Mouse (Mus musculus): ENCODE data around the gene Uqcr11. TPM values are rescaled to one million over a fixed set of nuclear protein-coding genes. Genes with fewer than 3 reads are reported as not detected.

Gene Uqcr11
- total RNA-seq, 2 experiments from 2014 or later = 277 to 382 TPM

Other genes with a start within 250 kb of the Uqcr11 start
- gene Cirbp, start 240.8 kb downstream of the Uqcr11 start, total RNA-seq (2014; fragmentation: Nextera tagmentation) = 25.3 and 70.7 TPM in 2 replicates
- 36.8 and 40.7 TPM in 2 replicates for gene Cirbp, start 240.8 kb downstream of the Uqcr11 start, total RNA-seq (2017)
- 17.2 and 43.4 TPM in 2 replicates for gene 1600002K03Rik, start 233.9 kb downstream of the Uqcr11 start, total RNA-seq (2014; fragmentation: Nextera tagmentation)
- gene 1600002K03Rik, start 233.9 kb downstream of the Uqcr11 start, total RNA-seq (2017) = 11.2 and 11.5 TPM in 2 replicates
- gene Efna2, start 227.3 kb downstream of the Uqcr11 start, total RNA-seq (2014; fragmentation: Nextera tagmentation) = not detected in 2 replicates
- gene Efna2, start 227.3 kb downstream of the Uqcr11 start, total RNA-seq (2017) = 0.05 TPM in 1 of 2 replicates, not detected in the other
- 52.6 and 53.1 TPM in 2 replicates for gene Mum1, start 180.4 kb downstream of the Uqcr11 start, total RNA-seq (2014; fragmentation: Nextera tagmentation)
- gene Mum1, start 180.4 kb downstream of the Uqcr11 start, total RNA-seq (2017) = 30.6 and 31.0 TPM in 2 replicates
- gene Ndufs7, start 157.7 kb downstream of the Uqcr11 start, total RNA-seq (2014; fragmentation: Nextera tagmentation) = 109 and 191 TPM in 2 replicates
- gene Ndufs7, start 157.7 kb downstream of the Uqcr11 start, total RNA-seq (2017) = 97.9 and 124 TPM in 2 replicates
- 4.8 and 6.9 TPM in 2 replicates for gene Gamt, start 145.8 kb downstream of the Uqcr11 start, total RNA-seq (2014; fragmentation: Nextera tagmentation)
- gene Gamt, start 145.8 kb downstream of the Uqcr11 start, total RNA-seq (2017) = 3.1 and 5.7 TPM in 2 replicates
- 128 and 145 TPM in 2 replicates for gene Dazap1, start 145.3 kb downstream of the Uqcr11 start, total RNA-seq (2014; fragmentation: Nextera tagmentation)
- 154 and 157 TPM in 2 replicates for gene Dazap1, start 145.3 kb downstream of the Uqcr11 start, total RNA-seq (2017)
- gene Rps15, start 114.4 kb downstream of the Uqcr11 start, total RNA-seq (2014; fragmentation: Nextera tagmentation) = 3,725 and 3,829 TPM in 2 replicates
- gene Rps15, start 114.4 kb downstream of the Uqcr11 start, total RNA-seq (2017) = 2,646 and 2,810 TPM in 2 replicates
- gene Apc2, start 110.9 kb downstream of the Uqcr11 start, total RNA-seq (2014; fragmentation: Nextera tagmentation) = not detected in 2 replicates
- not detected in 2 replicates for gene Apc2, start 110.9 kb downstream of the Uqcr11 start, total RNA-seq (2017)
- 35.2 and 45.0 TPM in 2 replicates for gene 2310011J03Rik, start 86.3 kb downstream of the Uqcr11 start, total RNA-seq (2014; fragmentation: Nextera tagmentation)
- 16.4 and 17.4 TPM in 2 replicates for gene 2310011J03Rik, start 86.3 kb downstream of the Uqcr11 start, total RNA-seq (2017)
- 6.7 and 7.2 TPM in 2 replicates for gene Pcsk4, start 77.3 kb downstream of the Uqcr11 start, total RNA-seq (2014; fragmentation: Nextera tagmentation)
- 0.98 and 1.6 TPM in 2 replicates for gene Pcsk4, start 77.3 kb downstream of the Uqcr11 start, total RNA-seq (2017)
- 0.11 and 0.60 TPM in 2 replicates for gene Reep6, start 76.9 kb downstream of the Uqcr11 start, total RNA-seq (2014; fragmentation: Nextera tagmentation)
- gene Reep6, start 76.9 kb downstream of the Uqcr11 start, total RNA-seq (2017) = 0.22 and 2.7 TPM in 2 replicates
- gene Adamtsl5, start 58.4 kb downstream of the Uqcr11 start, total RNA-seq (2014; fragmentation: Nextera tagmentation) = not detected in 2 replicates
- gene Adamtsl5, start 58.4 kb downstream of the Uqcr11 start, total RNA-seq (2017) = not detected in 2 replicates
- not detected in 2 replicates for gene Plk5, start 50.4 kb downstream of the Uqcr11 start, total RNA-seq (2014; fragmentation: Nextera tagmentation)
- gene Plk5, start 50.4 kb downstream of the Uqcr11 start, total RNA-seq (2017) = not detected in 2 replicates
- 0.67 and 3.6 TPM in 2 replicates for gene Mex3d, start 19.2 kb downstream of the Uqcr11 start, total RNA-seq (2014; fragmentation: Nextera tagmentation)
- gene Mex3d, start 19.2 kb downstream of the Uqcr11 start, total RNA-seq (2017) = 2.1 and 2.2 TPM in 2 replicates
- gene Mbd3, start 7.3 kb downstream of the Uqcr11 start, total RNA-seq (2014; fragmentation: Nextera tagmentation) = 85.0 and 105 TPM in 2 replicates
- gene Mbd3, start 7.3 kb downstream of the Uqcr11 start, total RNA-seq (2017) = 94.1 and 106 TPM in 2 replicates
- gene Tcf3, start 26.8 kb upstream of the Uqcr11 start, total RNA-seq (2014; fragmentation: Nextera tagmentation) = 33.8 and 55.2 TPM in 2 replicates
- 30.7 and 48.4 TPM in 2 replicates for gene Tcf3, start 26.8 kb upstream of the Uqcr11 start, total RNA-seq (2017)
- not detected in 2 replicates for gene Onecut3, start 88.0 kb upstream of the Uqcr11 start, total RNA-seq (2014; fragmentation: Nextera tagmentation)
- gene Onecut3, start 88.0 kb upstream of the Uqcr11 start, total RNA-seq (2017) = not detected in 2 replicates
- gene Atp8b3, start 132.3 kb upstream of the Uqcr11 start, total RNA-seq (2014; fragmentation: Nextera tagmentation) = 0.64 TPM in 1 of 2 replicates, not detected in the other
- not detected in 2 replicates for gene Atp8b3, start 132.3 kb upstream of the Uqcr11 start, total RNA-seq (2017)
- gene Rexo1, start 154.7 kb upstream of the Uqcr11 start, total RNA-seq (2014; fragmentation: Nextera tagmentation) = 43.7 and 48.2 TPM in 2 replicates
- 17.5 and 28.8 TPM in 2 replicates for gene Rexo1, start 154.7 kb upstream of the Uqcr11 start, total RNA-seq (2017)
- 9.3 and 10.1 TPM in 2 replicates for gene Klf16, start 170.5 kb upstream of the Uqcr11 start, total RNA-seq (2014; fragmentation: Nextera tagmentation)
- 2.8 and 6.8 TPM in 2 replicates for gene Klf16, start 170.5 kb upstream of the Uqcr11 start, total RNA-seq (2017)
- gene Abhd17a, start 183.5 kb upstream of the Uqcr11 start, total RNA-seq (2014; fragmentation: Nextera tagmentation) = 27.7 and 36.2 TPM in 2 replicates
- 24.2 and 33.5 TPM in 2 replicates for gene Abhd17a, start 183.5 kb upstream of the Uqcr11 start, total RNA-seq (2017)
- 40.5 and 72.3 TPM in 2 replicates for gene Scamp4, start 196.0 kb upstream of the Uqcr11 start, total RNA-seq (2014; fragmentation: Nextera tagmentation)
- gene Scamp4, start 196.0 kb upstream of the Uqcr11 start, total RNA-seq (2017) = 10.7 and 11.4 TPM in 2 replicates
- gene Adat3, start 196.1 kb upstream of the Uqcr11 start, total RNA-seq (2014; fragmentation: Nextera tagmentation) = 0.79 TPM in 1 of 2 replicates, not detected in the other
- gene Adat3, start 196.1 kb upstream of the Uqcr11 start, total RNA-seq (2017) = 0.34 and 0.67 TPM in 2 replicates
- 3.1 TPM in 1 of 2 replicates, not detected in the other for gene Gm49322, start 199.2 kb upstream of the Uqcr11 start, total RNA-seq (2014; fragmentation: Nextera tagmentation)
- 0.39 TPM in 1 of 2 replicates, not detected in the other for gene Gm49322, start 199.2 kb upstream of the Uqcr11 start, total RNA-seq (2017)
- gene Csnk1g2, start 216.0 kb upstream of the Uqcr11 start, total RNA-seq (2014; fragmentation: Nextera tagmentation) = 47.7 and 65.2 TPM in 2 replicates
- gene Csnk1g2, start 216.0 kb upstream of the Uqcr11 start, total RNA-seq (2017) = 112 and 127 TPM in 2 replicates